Mouse (Mus musculus) heart, embryonic 13.5 days (tissue): ENCODE measurements around the gene Kcnj14. TPM values are rescaled to one million over a fixed set of nuclear protein-coding genes. Genes with fewer than 3 reads are reported as not detected.

Experiments
- ATAC-seq: fragments of 200-750 bp; cut with Nextera tagmentation; 2 replicates; pipeline ENCODE4 v1.8.0; 2017; ENCODE audit warnings: moderate TSS enrichment; ENCODE audit not compliant: insufficient number of reproducible peaks, low FRiP score, low TSS enrichment; ENCODE audit errors: extremely low read depth
- H3K27ac ChIP-seq: fragments of 300-500 bp; sonication (generic); replicated peaks from 2 replicates; pipeline ENCODE4 v1.5.1; 2015; ENCODE audit warnings: moderate library complexity, mild to moderate bottlenecking, inconsistent platforms
- H3K27me3 ChIP-seq: fragments of 300-500 bp; sonication (generic); replicated peaks from 2 replicates; pipeline ENCODE4 v1.6.1; 2015; ENCODE audit warnings: mild to moderate bottlenecking, inconsistent platforms
- H3K36me3 ChIP-seq: fragments of 300-500 bp; sonication (generic); 2 replicates; pipeline ENCODE4 v1.6.1; 2015; ENCODE audit warnings: mild to moderate bottlenecking, inconsistent platforms
- H3K4me1 ChIP-seq: fragments of 300-500 bp; sonication (generic); 2 replicates; pipeline ENCODE4 v1.6.1; 2015; ENCODE audit warnings: inconsistent platforms
- H3K4me2 ChIP-seq: fragments of 300-500 bp; sonication (generic); 2 replicates; pipeline ENCODE4 v1.6.1; 2015; ENCODE audit warnings: inconsistent platforms, mild to moderate bottlenecking, moderate library complexity
- H3K4me3 ChIP-seq: fragments of 300-500 bp; sonication (generic); 2 replicates; pipeline ENCODE4 v1.5.1; 2015; ENCODE audit warnings: moderate library complexity, mild to moderate bottlenecking, inconsistent platforms
- H3K9ac ChIP-seq: fragments of 300-500 bp; sonication (generic); 2 replicates; pipeline ENCODE4 v1.6.1; 2015; ENCODE audit warnings: inconsistent platforms, mild to moderate bottlenecking, moderate library complexity
- H3K9me3 ChIP-seq: fragments of 300-500 bp; sonication (generic); 2 replicates; pipeline ENCODE4 v1.6.1; 2016; ENCODE audit warnings: inconsistent platforms
- WGBS: fragments of 180-500 bp; shearing (Covaris S2); methylation state at CpG from one replicate; pipeline ENCODE4 v1.1.7; 2015; ENCODE audit warnings: mixed read lengths; 5-methylcytosine and 5-hydroxymethylcytosine counted together
- polyA plus RNA-seq: library from polyadenylated mRNA; unstranded; fragments of >200 nt; fragmentation: Nextera tagmentation; extraction: Ambion mirVana; gene quantifications from 2 replicates; pipeline ENCODE4 v1.2.1, GENCODE M21; 2015

Kcnj14 gene
- polyA plus RNA-seq, 1 experiment from 2014 or later = 0.43 TPM

DNA sequence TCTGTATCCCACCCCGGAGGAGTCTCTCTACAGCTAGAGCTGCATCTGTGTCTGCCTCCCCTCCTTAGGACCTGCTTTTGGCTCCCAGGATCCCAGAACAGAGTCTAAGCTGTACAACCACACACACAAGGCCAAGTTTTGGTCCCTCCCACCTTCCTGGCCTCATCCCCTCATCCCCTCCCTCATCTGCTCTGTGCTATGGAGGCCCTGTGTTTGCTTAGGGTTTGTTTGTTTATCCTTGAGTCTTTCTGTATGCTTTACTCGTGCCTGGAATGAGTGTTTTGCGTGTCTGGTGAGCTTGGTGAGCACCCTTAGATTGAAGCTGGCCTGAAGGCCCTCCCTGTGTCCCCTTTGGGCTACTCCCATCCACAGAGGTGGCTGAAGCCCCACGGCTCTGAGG is 34.4 kb upstream of the Kcnj14 start:
- H3K36me3 ChIP-seq = no peaks in the 10 kb centered on the region
- H3K27ac ChIP-seq = no peak overlapping the region
- H3K4me2 ChIP-seq = no peak overlapping the region
- H3K4me3 ChIP-seq = no peak overlapping the region
- 56% methylated on average over 4 of the region's 4 CpGs for WGBS
- no peaks in the 10 kb centered on the region for H3K9me3 ChIP-seq
- no peak overlapping the region for H3K9ac ChIP-seq
- H3K27me3 ChIP-seq = peaks cover 88% of the 10 kb centered on the region
- ATAC-seq = no peak
- H3K4me1 ChIP-seq = peaks cover 14% of the 10 kb centered on the region

DNA sequence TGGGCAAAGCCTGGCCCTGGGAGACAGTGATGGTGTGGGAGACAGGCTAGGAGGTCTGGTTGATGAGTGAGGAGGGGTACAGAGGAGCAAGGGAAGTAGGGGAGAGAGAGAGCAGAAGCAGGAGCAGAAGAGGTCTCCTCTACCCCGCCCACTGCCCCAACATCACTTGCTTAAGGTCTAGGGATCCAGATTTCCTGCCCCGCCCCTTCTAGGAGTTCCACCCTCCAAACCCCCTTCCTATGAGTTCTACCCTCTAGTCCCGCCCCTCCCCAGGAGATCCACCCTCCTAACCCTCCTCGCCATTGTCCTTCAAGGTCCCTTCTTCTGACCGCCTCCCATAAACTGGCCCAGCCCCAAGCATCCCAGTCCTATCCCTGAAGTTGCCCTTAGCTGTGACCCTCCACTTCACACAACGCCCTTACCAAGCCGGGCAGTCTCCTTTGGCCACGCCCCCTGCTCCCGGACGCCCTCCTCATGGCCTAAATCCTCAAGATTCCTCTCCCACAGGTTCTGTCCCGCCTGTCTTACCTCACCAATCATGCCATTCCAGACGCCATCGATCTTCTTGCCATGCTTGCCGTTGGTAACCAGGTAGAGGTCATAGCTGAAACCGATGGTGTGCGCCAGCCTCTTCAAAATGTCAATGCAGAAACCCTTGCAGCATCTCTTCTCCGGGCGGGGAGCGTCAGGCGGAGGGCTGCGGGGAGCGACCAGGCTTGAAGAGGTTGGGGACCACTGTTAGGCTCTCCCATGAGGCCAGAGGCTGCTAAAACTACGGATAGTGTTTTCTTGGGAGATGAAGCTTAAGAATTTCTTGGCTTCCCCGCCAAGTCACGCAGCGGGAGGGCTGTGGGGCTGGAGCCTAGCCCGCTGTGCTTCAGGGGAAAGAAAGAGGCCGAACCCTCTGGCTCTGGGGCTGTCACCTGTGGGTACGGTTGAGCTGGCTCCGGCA is 32.6 kb upstream of the Kcnj14 start:
- Histone ChIP-seq H3K27ac (no peak overlapping the region), H3K27me3 (peaks cover 78% of the 10 kb centered on the region)

DNA sequence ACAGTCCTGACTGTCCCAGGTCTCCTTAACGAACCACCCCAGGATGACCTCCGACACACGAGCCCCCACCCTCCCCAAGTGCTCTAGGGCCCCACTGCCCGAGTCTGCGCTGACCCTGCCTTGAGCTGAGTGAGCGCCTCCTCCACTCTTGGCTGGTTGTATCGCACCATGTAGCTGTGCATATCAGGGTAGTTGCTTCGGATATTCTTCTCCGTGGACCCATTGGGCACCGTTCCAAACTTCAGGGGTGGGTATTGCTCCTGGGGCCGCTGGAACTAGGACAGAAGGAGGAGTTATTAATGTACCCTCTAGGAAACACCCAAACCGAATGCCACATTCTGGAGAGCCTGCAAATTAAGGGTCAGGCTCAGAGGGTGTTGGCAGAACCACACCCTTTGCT is 28.5 kb upstream of the Kcnj14 start:
- Histone ChIP-seq H3K4me1 (peaks cover 14% of the 10 kb centered on the region), H3K27me3 (peaks cover 58% of the 10 kb centered on the region), H3K36me3 (no peaks in the 10 kb centered on the region), H3K27ac (no peak overlapping the region), H3K9me3 (no peaks in the 10 kb centered on the region), H3K9ac (no peak overlapping the region), H3K4me2 (no peak overlapping the region), H3K4me3 (no peak overlapping the region)
- ATAC-seq = no peak
- 79% methylated on average over 12 of the region's 12 CpGs for WGBS

More for the DNA sequence above, 32.6 kb upstream of the Kcnj14 start:
- Histone ChIP-seq H3K36me3 (no peaks in the 10 kb centered on the region), H3K4me1 (peaks cover 14% of the 10 kb centered on the region), H3K4me2 (peak overlapping the region; percentile 76), H3K9ac (peak overlapping the region; percentile 71), H3K4me3 (peak overlapping the region; percentile 53), H3K9me3 (no peaks in the 10 kb centered on the region)
- no peak for ATAC-seq
- WGBS = 4% methylated on average over 30 of the region's 30 CpGs

DNA sequence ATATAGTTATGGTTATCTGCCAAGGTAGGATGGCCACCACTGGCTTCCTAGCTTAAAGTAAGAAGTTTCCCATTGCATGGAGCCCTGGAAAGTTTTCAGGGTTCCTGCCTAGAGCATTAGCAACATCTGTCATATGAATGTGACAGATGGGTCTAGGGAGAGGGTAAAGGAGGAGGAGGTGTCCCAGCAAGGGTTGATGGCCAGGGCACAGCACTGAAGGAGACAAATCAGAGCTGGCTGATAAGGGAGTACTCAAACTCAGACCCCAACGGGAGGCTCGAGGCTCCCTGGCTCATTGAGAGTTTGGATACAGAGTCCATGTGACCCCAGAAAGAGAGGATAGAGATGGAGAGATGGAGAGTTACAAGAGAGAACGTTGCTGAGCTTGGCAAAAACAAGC is 26.1 kb upstream of the Kcnj14 start:
- H3K4me1 ChIP-seq = no peaks in the 10 kb centered on the region
- H3K9me3 ChIP-seq = no peaks in the 10 kb centered on the region
- no peaks in the 10 kb centered on the region for H3K36me3 ChIP-seq
- no peak overlapping the region for H3K27ac ChIP-seq
- peaks cover 47% of the 10 kb centered on the region for H3K27me3 ChIP-seq
- 40% methylated on average over 3 of the region's 3 CpGs for WGBS
- H3K4me3 ChIP-seq = no peak overlapping the region
- ATAC-seq = no peak
- no peak overlapping the region for H3K4me2 ChIP-seq
- no peak overlapping the region for H3K9ac ChIP-seq

DNA sequence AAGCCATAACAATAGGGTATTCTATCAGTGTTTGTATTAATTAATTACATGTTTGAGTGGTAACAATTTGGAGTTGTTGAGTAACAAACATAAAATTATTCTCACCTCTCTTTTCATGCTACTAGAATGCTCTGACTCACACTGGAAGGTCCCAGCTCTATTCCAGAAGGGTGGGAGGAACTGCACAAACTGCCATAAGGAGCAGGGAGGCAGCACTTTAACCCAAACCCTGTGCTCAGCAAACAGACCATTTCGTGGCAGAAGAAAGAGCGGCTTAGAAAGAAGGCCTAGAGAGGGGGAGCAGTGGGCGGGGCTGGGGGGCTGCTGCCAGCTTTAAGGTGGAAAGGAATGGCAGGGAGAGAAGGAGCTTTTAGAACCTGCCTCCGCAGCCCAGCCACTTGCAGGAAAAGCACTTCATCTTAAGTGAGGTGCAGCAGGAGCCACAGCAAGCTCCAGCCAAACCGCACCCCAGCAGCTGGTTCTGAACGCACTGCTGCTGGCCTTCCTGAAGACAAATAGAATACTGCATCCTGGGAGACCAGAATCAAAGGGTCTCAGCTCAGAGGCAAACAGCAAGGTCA is 24.0 kb upstream of the Kcnj14 start:
- no peak overlapping the region for H3K4me2 ChIP-seq
- no peaks in the 10 kb centered on the region for H3K36me3 ChIP-seq
- no peak overlapping the region for H3K4me3 ChIP-seq
- no peaks in the 10 kb centered on the region for H3K4me1 ChIP-seq
- H3K9ac ChIP-seq = no peak overlapping the region
- peaks cover 49% of the 10 kb centered on the region for H3K27me3 ChIP-seq
- no peak overlapping the region for H3K27ac ChIP-seq
- H3K9me3 ChIP-seq = no peaks in the 10 kb centered on the region
- no peak for ATAC-seq
- 19% methylated on average over 6 of the region's 6 CpGs for WGBS

DNA sequence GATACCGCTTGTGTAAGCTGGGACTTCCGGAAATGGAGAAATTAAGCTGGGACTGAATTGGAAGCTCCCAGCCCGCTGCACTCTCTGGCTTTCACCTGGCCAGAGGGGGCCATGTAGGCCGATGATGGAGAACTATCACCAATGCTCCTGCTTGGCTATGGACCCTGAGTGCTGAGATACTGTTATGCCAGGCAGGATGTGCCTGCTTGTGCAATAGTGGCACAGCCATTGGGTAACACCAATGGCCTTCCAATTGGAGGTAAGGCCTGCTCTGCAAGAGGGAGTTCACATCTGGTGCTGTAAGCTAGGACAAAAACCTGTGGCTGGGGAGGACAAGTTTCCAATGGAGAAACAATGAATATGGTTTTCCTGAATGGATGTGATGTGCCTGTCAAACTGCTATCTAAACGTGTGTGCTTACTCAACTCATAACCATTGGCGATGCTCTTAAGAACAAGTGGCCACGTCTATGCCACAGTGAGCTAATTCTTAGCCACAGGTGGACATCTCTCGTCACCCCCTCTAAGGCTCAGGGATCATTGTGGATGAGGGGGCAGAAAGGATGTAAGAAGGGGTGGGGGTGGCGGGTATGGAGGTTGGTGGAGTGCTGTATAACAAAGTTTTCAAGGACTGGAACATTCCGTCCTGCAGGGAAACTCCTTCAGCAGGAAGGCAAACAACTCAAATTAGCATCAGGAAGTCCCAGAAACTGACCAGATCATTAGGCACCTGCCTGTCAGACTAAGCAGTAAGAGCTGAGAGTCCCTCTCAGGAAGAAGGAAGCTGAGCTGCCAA is 18.6 kb upstream of the Kcnj14 start:
- Histone ChIP-seq H3K9me3 (no peaks in the 10 kb centered on the region), H3K27me3 (peaks cover 65% of the 10 kb centered on the region)

DNA sequence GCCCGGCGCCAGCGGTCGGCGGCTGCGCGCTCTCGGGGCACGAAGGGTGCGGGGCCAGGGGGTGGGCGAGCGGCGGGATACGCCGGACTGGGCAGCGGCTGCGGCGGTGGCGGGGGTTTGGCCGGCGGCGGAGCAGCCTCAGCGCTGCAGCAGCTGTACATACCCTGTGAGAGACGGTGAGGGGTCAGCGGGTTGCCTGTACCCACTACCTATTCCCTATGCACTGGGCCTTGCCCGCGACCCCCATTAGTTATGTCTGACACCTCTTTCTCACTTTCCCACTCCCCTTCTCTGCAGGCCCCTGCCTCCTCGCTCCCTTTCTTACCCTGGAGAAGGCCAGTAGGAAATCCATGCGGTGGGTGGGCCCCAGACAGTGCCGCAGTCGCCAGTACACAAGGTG is 9.3 kb upstream of the Kcnj14 start:
- H3K27ac ChIP-seq = no peak overlapping the region
- H3K9ac ChIP-seq = peak overlapping the region; percentile 75
- H3K4me1 ChIP-seq = peaks cover 26% of the 10 kb centered on the region
- peaks cover 8% of the 10 kb centered on the region for H3K36me3 ChIP-seq
- ATAC-seq = no peak
- peaks cover 60% of the 10 kb centered on the region for H3K27me3 ChIP-seq
- 2% methylated on average over 31 of the region's 31 CpGs for WGBS
- no peaks in the 10 kb centered on the region for H3K9me3 ChIP-seq
- H3K4me3 ChIP-seq = peak overlapping the region; percentile 54
- peak overlapping the region; percentile 69 for H3K4me2 ChIP-seq

More for the DNA sequence above, 18.6 kb upstream of the Kcnj14 start:
- Histone ChIP-seq H3K36me3 (no peaks in the 10 kb centered on the region), H3K27ac (no peak overlapping the region), H3K4me1 (no peaks in the 10 kb centered on the region), H3K9ac (no peak overlapping the region), H3K4me3 (no peak overlapping the region), H3K4me2 (no peak overlapping the region)
- no peak for ATAC-seq
- WGBS = 79% methylated on average over 10 of the region's 10 CpGs

DNA sequence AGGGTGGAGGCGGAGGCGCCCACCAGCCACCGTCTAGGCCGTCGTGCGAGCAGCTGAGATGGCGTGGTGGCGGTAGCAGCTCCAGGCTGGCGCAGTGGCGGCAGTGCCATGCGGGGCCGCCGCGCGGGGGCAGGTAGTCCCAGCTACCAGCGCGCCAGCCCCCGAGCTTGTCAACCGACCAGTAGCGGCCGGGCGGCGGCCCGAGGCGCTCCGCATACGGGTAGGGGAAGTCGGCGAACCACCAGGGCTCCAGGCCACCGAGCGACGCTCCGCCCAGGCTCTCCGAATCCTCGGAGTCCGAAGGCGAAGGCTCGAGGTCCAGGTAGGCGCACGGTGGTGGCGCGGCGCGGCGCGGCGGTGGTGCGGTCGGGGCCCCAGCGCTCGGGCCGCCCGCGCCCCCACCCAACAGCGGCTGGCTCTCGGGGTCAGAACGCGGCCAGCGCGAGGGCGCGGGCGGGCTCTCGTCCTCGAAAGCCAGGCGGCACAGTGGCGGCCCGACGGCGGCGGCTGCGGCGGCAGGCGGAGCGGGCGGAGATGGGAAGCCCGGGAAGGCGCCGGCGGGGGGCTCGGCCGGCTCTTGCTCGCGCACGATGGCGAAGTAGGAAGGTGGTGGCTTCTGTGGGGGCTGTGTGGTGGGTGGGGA is 8.7 kb upstream of the Kcnj14 start:
- Histone ChIP-seq H3K4me3 (peak overlapping the region; percentile 54), H3K36me3 (peaks cover 14% of the 10 kb centered on the region), H3K4me1 (peaks cover 26% of the 10 kb centered on the region), H3K4me2 (peak overlapping the region; percentile 69), H3K9ac (peak overlapping the region; percentile 75), H3K27ac (no peak overlapping the region), H3K9me3 (no peaks in the 10 kb centered on the region), H3K27me3 (peaks cover 60% of the 10 kb centered on the region)
- no peak for ATAC-seq
- WGBS = under 1% methylated on average over 72 of the region's 86 CpGs

DNA sequence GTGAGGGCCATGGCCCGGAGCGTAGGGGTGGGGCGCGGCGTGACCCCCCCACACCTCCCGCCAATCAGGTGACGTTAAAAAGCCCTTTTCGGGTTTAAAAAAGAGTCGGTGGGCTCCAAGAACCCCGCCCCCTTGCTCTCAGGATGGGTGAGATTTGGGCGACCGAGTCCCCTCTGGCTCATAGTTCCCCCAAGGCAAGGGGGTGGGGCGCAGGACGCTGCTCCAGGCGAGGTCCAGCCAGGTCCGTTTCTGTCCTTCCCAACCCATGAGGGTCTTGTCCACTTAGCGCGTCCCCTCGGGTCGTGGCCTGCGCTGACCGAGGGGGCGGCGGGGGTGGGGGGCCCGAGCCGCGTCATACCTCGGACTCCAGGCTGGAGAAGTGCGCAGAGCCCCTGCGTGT is 7.8 kb upstream of the Kcnj14 start:
- Histone ChIP-seq H3K27me3 (peaks cover 60% of the 10 kb centered on the region), H3K27ac (no peak overlapping the region), H3K9ac (peak overlapping the region; percentile 75; the same call in 1 of the 2 replicates), H3K4me3 (peak overlapping the region; percentile 54), H3K4me1 (peaks cover 26% of the 10 kb centered on the region), H3K4me2 (peak overlapping the region; percentile 69), H3K36me3 (peaks cover 23% of the 10 kb centered on the region), H3K9me3 (no peaks in the 10 kb centered on the region)
- 7% methylated on average over 30 of the region's 30 CpGs for WGBS
- no peak for ATAC-seq

DNA sequence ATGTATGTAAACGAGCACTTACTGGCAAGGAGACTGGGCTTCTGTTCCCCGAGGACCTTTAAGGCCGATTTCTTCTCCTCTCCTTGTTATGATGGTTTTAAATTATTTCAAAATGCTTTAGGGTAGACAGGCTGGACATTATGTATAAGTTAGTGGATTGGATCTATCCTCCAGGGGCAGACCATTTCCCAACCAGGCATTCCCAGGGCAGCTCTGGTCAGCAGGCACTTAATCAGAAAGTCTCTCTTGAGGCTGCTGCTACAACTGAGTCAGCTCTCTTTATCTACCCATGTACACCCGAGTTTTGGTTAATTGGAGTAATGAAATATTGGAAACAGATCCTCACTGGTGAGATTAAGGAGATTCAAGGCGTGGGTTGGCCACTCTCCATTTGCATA is 6.5 kb upstream of the Kcnj14 start:
- peak overlapping the region; percentile 89 for H3K9ac ChIP-seq
- no peak overlapping the region for H3K27ac ChIP-seq
- WGBS = 17% methylated on average over 5 of the region's 5 CpGs

More for the DNA sequence above, 6.5 kb upstream of the Kcnj14 start:
- ATAC-seq = no peak
- H3K27me3 ChIP-seq = peaks cover 51% of the 10 kb centered on the region
- no peaks in the 10 kb centered on the region for H3K9me3 ChIP-seq
- peaks cover 36% of the 10 kb centered on the region for H3K36me3 ChIP-seq
- peak overlapping the region; percentile 95 for H3K4me3 ChIP-seq
- peaks cover 26% of the 10 kb centered on the region for H3K4me1 ChIP-seq
- H3K4me2 ChIP-seq = peak overlapping the region; percentile 91
